9 mouse cellular contexts compared by ENCODE assay signal in the genomic region with DNA sequence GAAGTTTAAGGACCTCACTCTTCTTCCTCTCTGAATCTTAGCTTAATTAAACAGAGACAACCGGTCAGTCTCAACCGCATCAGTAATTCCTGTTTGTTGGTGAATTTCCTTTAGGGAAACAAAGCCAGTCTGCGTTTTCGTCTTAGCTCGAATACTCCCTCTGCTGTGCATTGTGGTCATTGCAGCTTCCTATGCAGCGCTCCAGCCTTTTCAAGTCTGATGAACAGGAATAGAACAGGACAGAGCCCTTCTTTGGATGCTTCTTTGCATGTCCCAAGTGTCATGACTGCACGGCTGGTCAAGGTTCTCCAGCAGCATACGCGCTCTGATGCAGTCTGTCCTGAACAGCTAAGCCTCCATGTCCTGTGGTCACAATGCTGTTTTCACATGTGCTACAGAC. TPM values are rescaled to one million over a fixed set of nuclear protein-coding genes. Genes with fewer than 3 reads are reported as not detected.
DNase-seq lines count a peak whose midpoint lies in the region; ATAC-seq lines count a peak whose summit lies in the region.
"Had no signal": no experiment of that assay in that cellular context is flagged by ENCODE, and none has a peak within 500 bp of the region (broad histone marks: within the 10 kb centered on the region; RNA-seq: fewer than 3 reads in every experiment).

No protein-coding gene starts in this region.

- intact Hi-C loops in heart, postnatal 14 days (cut with DNase I) = loop anchor here (5.0 kb wide), 2 partner anchors 44 to 164 kb away; a partner anchor contains a TSS
- intact Hi-C loops in left cerebral cortex, postnatal 4 days (cut with DNase I) = loop anchor here (5.0 kb wide), 1 partner anchor 64 kb away; a partner anchor contains a TSS

- no peaks in the 10 kb centered on the region for H3K9me3 ChIP-seq in embryonic facial prominence, embryonic 14.5 days (ENCODE audit: control insufficient read depth, low read length)
- H3K9me3 ChIP-seq: heart, embryonic 15.5 days had no signal

- 20% methylated on average over 9 of the region's 9 CpGs for WGBS in embryonic facial prominence, embryonic 14.5 days

- H3K36me3 ChIP-seq in embryonic facial prominence, embryonic 14.5 days (ENCODE audit: control insufficient read depth, insufficient read depth, low read length) = peaks cover 50% of the 10 kb centered on the region

- DNase-seq in urinary bladder, postnatal 14 days (ENCODE audit: low spot score) = peak; percentile 77
- no peak for DNase-seq in urinary bladder, postnatal 10 days (ENCODE audit: low spot score)
- DNase-seq in adrenal gland, postnatal 36 days = peak; percentile 71 to 78
- peak; percentile 65 for DNase-seq in embryonic facial prominence, embryonic 14.5 days (ENCODE audit: low spot score)
- DNase-seq in heart, postnatal 14 days = peak; percentile 74 to 84
- DNase-seq in left cerebral cortex, postnatal 4 days = peak; percentile 71
- DNase-seq in neural tube, embryonic 10.5 days (ENCODE audit: extremely low spot score, low spot score) = peak; percentile 76
- DNase-seq in urinary bladder, postnatal 36 days (ENCODE audit: low spot score in 2 of 2) = peak; percentile 50 to 69

- 0 out of 2 replicates have a peak, but pooled peaks cover 5% of the 10 kb centered on the region for H3K4me1 ChIP-seq in embryonic facial prominence, embryonic 14.5 days (ENCODE audit: control insufficient read depth, insufficient read depth, low read length)

- no peak overlapping the region for H3K9ac ChIP-seq in embryonic facial prominence, embryonic 14.5 days (ENCODE audit: low read depth, low read length)
- H3K9ac ChIP-seq: heart, embryonic 15.5 days had no signal

- no peak overlapping the region for H3K4me2 ChIP-seq in embryonic facial prominence, embryonic 14.5 days (ENCODE audit: low read depth, low read length)
- H3K4me2 ChIP-seq: heart, embryonic 15.5 days had no signal

- no peak overlapping the region for H3K27ac ChIP-seq in embryonic facial prominence, embryonic 14.5 days (replicated peaks; ENCODE audit: low read depth, low read length)
- H3K27ac ChIP-seq: heart, embryonic 15.5 days had no signal

- no peak overlapping the region for H3K4me3 ChIP-seq in embryonic facial prominence, embryonic 14.5 days (ENCODE audit: low read depth, low read length)
- H3K4me3 ChIP-seq: heart, embryonic 15.5 days had no signal

- no peak for ATAC-seq in embryonic facial prominence, embryonic 14.5 days (ENCODE audit: low read depth)

- peaks cover 13% of the 10 kb centered on the region; the same call in 1 of the 2 replicates for H3K27me3 ChIP-seq in embryonic facial prominence, embryonic 14.5 days (replicated peaks; ENCODE audit: control insufficient read depth, insufficient read depth, low read length)

RNA-seq across cellular contexts. Expression of a gene that starts 11.6 kb away (rescaled TPM):
- 100 to 1,000 TPM; 229 to 241 TPM for total RNA-seq in adrenal gland, postnatal 36 days (2021)
- 365 and 382 TPM in 2 replicates for polyA plus RNA-seq in embryonic facial prominence, embryonic 14.5 days (2014; fragmentation: Nextera tagmentation; extraction: Ambion mirVana)
- total RNA-seq in heart, postnatal 14 days (2021) = 100 to 1,000 TPM; 129 TPM
- 100 to 1,000 TPM; 179 to 192 TPM for total RNA-seq in left cerebral cortex, postnatal 4 days (2021)

RNA-seq across cellular contexts. Expression of a gene that starts 12.2 kb away (rescaled TPM):
- total RNA-seq in adrenal gland, postnatal 36 days (2021) = 1 to 10 TPM; 2.8 to 5.4 TPM
- 4.0 and 4.2 TPM in 2 replicates for polyA plus RNA-seq in embryonic facial prominence, embryonic 14.5 days (2014; fragmentation: Nextera tagmentation; extraction: Ambion mirVana)
- total RNA-seq in heart, postnatal 14 days (2021) = 1 to 10 TPM; 3.3 to 5.4 TPM
- total RNA-seq in left cerebral cortex, postnatal 4 days (2021) = 10 to 100 TPM; 32.4 to 35.4 TPM

RNA-seq across cellular contexts. Expression of a gene that starts 17.7 kb away (rescaled TPM):
- total RNA-seq in adrenal gland, postnatal 36 days (2021) = under 1 TPM; 0.40 to 0.86 TPM
- polyA plus RNA-seq in embryonic facial prominence, embryonic 14.5 days (2014; fragmentation: Nextera tagmentation; extraction: Ambion mirVana) = 1.5 and 2.1 TPM in 2 replicates
- under 1 TPM; 0.74 to 0.78 TPM for total RNA-seq in heart, postnatal 14 days (2021)
- total RNA-seq in left cerebral cortex, postnatal 4 days (2021) = 1 to 10 TPM; 3.6 to 7.4 TPM

RNA-seq across cellular contexts. Expression of a gene that starts 18.0 kb away (rescaled TPM):
- total RNA-seq in adrenal gland, postnatal 36 days (2021) = 1 to 10 TPM; 3.0 to 3.1 TPM
- 1.8 and 2.1 TPM in 2 replicates for polyA plus RNA-seq in embryonic facial prominence, embryonic 14.5 days (2014; fragmentation: Nextera tagmentation; extraction: Ambion mirVana)
- total RNA-seq in heart, postnatal 14 days (2021) = 1 to 10 TPM; 3.8 to 5.4 TPM
- 1 to 10 TPM; 2.4 to 6.8 TPM for total RNA-seq in left cerebral cortex, postnatal 4 days (2021)

RNA-seq across cellular contexts. Expression of a gene that starts 46.1 kb away (rescaled TPM):
- 1 to 10 TPM; 4.1 to 5.6 TPM for total RNA-seq in adrenal gland, postnatal 36 days (2021)
- 3.8 and 4.1 TPM in 2 replicates for polyA plus RNA-seq in embryonic facial prominence, embryonic 14.5 days (2014; fragmentation: Nextera tagmentation; extraction: Ambion mirVana)
- 1 to 10 TPM; 4.4 to 4.5 TPM for total RNA-seq in heart, postnatal 14 days (2021)
- 10 to 100 TPM; 23.3 to 26.2 TPM for total RNA-seq in left cerebral cortex, postnatal 4 days (2021)

Comparison
In these comparisons a context has a peak if more than half of its experiments do, and no peak if none do; other contexts are left out.
1. RNA of a gene that starts 12.2 kb away (total RNA-seq): 32.4 to 35.4 TPM in left cerebral cortex, postnatal 4 days; 2.8 to 5.4 TPM in adrenal gland, postnatal 36 days and 3.3 to 5.4 TPM in heart, postnatal 14 days; every median in the first group is over 4 times any median in the second.